Comparison of ENCODE assay signal across 8 mouse cellular contexts in the genomic region with DNA sequence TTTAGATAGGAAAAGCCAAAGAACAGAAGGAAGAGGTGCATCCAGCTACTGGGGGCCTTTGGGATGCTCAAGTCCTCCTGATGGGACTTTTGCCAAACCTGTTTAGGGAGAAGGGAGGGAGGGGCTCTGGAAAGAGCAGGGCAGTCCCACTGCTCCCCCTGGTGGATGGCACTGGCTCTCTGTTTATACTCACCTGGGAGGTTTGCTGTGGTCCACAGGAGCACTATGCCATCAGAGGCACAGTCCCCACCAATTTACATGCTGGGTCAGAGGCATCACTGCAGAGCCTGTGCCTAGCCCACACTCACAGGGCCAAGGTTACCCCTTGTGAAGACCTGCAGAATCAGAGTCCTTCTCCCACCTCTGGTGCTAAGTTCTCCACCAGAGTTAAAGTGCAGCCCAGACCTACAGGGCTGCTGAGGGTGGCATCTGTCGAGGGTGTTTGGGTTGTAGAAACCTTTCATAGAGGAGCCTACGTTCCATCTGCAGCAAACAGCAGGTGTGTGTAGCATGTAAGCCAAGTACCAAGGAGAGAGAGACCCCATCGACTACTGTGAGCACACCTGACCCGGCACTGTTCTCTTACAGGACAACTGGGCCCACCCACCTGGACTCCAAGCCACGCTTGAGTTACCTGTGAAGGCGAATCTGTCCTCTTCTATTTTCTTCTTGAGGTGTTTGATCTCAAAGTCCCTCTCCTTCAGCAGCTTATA. TPM values are rescaled to one million over a fixed set of nuclear protein-coding genes. Genes with fewer than 3 reads are reported as not detected.
A peak's percentile ranks its signal among the peaks of the same experiment; 100 is the strongest.
DNase-seq lines count a peak whose midpoint lies in the region; ATAC-seq and TF ChIP-seq lines count a peak whose summit lies in the region.

No protein-coding gene starts in this region.

- peak; percentile 57 for TF ChIP-seq CTCF in cerebellum, adult 2 months (IDR thresholded peaks at IDR 0.05; ENCODE audit: borderline replicate concordance, insufficient read depth, low read depth, low read length)
- TF ChIP-seq CTCF in lung, postnatal 0 days (IDR thresholded peaks at IDR 0.05): peak; percentile 68
- peak; percentile 76 for TF ChIP-seq CTCF in stomach, postnatal 0 days (IDR thresholded peaks at IDR 0.05; ENCODE audit: low read depth)

- no peak overlapping the region for H3K9ac ChIP-seq in forebrain, embryonic 15.5 days (replicated peaks)
- no peak overlapping the region for H3K9ac ChIP-seq in lung, postnatal 0 days (replicated peaks; ENCODE audit: low read depth)
- no peak overlapping the region for H3K9ac ChIP-seq in stomach, postnatal 0 days (ENCODE audit: low read length)

- no peak for DNase-seq in forebrain, embryonic 10.5 days (ENCODE audit: extremely low spot score, low spot score)
- peak; percentile 49 for DNase-seq in ovary, postnatal 36 days (ENCODE audit: low spot score)
- DNase-seq in ovary, adult 18-20 months (ENCODE audit: low spot score): no peak
- peak; percentile 44 to 47 for DNase-seq in cerebellum, adult 2 months
- DNase-seq in heart, postnatal 36 days: peak; percentile 55 to 59
- DNase-seq in lung, postnatal 0 days (ENCODE audit: low spot score): peak; percentile 47
- DNase-seq in stomach, postnatal 0 days (ENCODE audit: low spot score): peak; percentile 66

- no peak overlapping the region for H3K27ac ChIP-seq in forebrain, embryonic 15.5 days (replicated peaks)
- no peak overlapping the region for H3K27ac ChIP-seq in forebrain, embryonic 10.5 days
- no peak overlapping the region for H3K27ac ChIP-seq in cerebellum, adult 2 months (ENCODE audit: insufficient read depth, low read length)
- H3K27ac ChIP-seq in lung, postnatal 0 days (ENCODE audit: low read length): no peak overlapping the region
- no peak overlapping the region for H3K27ac ChIP-seq in stomach, postnatal 0 days (replicated peaks)

- no peaks in the 10 kb centered on the region for H3K9me3 ChIP-seq in forebrain, embryonic 15.5 days
- H3K9me3 ChIP-seq in forebrain, embryonic 10.5 days: peaks cover under 1% of the 10 kb centered on the region; the same call in 1 of the 2 replicates
- no peaks in the 10 kb centered on the region for H3K9me3 ChIP-seq in lung, postnatal 0 days (ENCODE audit: low read length)
- H3K9me3 ChIP-seq in stomach, postnatal 0 days (ENCODE audit: control insufficient read depth, low read length): no peaks in the 10 kb centered on the region

- no peak overlapping the region for H3K4me3 ChIP-seq in forebrain, embryonic 15.5 days
- H3K4me3 ChIP-seq in forebrain, embryonic 10.5 days: no peak overlapping the region
- no peak overlapping the region for H3K4me3 ChIP-seq in cerebellum, adult 2 months (replicated peaks; ENCODE audit: insufficient read depth, low read depth, low read length)
- no peak overlapping the region for H3K4me3 ChIP-seq in lung, postnatal 0 days (ENCODE audit: low read depth, low read length)
- no peak overlapping the region for H3K4me3 ChIP-seq in stomach, postnatal 0 days (ENCODE audit: low read depth, low read length)

- peak; percentile 51; the same call in 1 of the 2 replicates for ATAC-seq in forebrain, embryonic 15.5 days (replicated peaks)
- ATAC-seq in lung, postnatal 0 days: no peak
- 0 out of 2 replicates have a peak, but pooled peaks have one; percentile 16 for ATAC-seq in stomach, postnatal 0 days (ENCODE audit: low FRiP score, low TSS enrichment)

- 83% methylated on average over 6 of the region's 6 CpGs for WGBS in forebrain, embryonic 15.5 days
- WGBS in forebrain, embryonic 10.5 days: 79% methylated on average over 6 of the region's 6 CpGs
- 64% methylated on average over 6 of the region's 6 CpGs for WGBS in cerebellum, adult 2 months
- WGBS in lung, postnatal 0 days: 68% methylated on average over 6 of the region's 6 CpGs
- WGBS in stomach, postnatal 0 days: 81% methylated on average over 6 of the region's 6 CpGs

- H3K4me2 ChIP-seq in forebrain, embryonic 15.5 days (replicated peaks): no peak overlapping the region
- H3K4me2 ChIP-seq in lung, postnatal 0 days (replicated peaks; ENCODE audit: low read depth, low read length): no peak overlapping the region
- H3K4me2 ChIP-seq in stomach, postnatal 0 days (replicated peaks; ENCODE audit: low read depth): no peak overlapping the region

- H3K4me1 ChIP-seq in forebrain, embryonic 15.5 days: 0 out of 2 replicates have a peak, but pooled peaks cover 5% of the 10 kb centered on the region
- no peaks in the 10 kb centered on the region for H3K4me1 ChIP-seq in forebrain, embryonic 10.5 days
- H3K4me1 ChIP-seq in cerebellum, adult 2 months (ENCODE audit: control insufficient read depth, insufficient read depth, low read length): no peaks in the 10 kb centered on the region
- H3K4me1 ChIP-seq in lung, postnatal 0 days (ENCODE audit: insufficient read depth, low read depth, low read length): no peaks in the 10 kb centered on the region
- no peaks in the 10 kb centered on the region for H3K4me1 ChIP-seq in stomach, postnatal 0 days (replicated peaks; ENCODE audit: control insufficient read depth, insufficient read depth)

- no peak for TF ChIP-seq POLR2A in cerebellum, adult 2 months (IDR thresholded peaks at IDR 0.05; ENCODE audit: borderline replicate concordance, insufficient read depth, low read length)

- no peaks in the 10 kb centered on the region for H3K36me3 ChIP-seq in forebrain, embryonic 15.5 days
- H3K36me3 ChIP-seq in forebrain, embryonic 10.5 days (replicated peaks): no peaks in the 10 kb centered on the region
- H3K36me3 ChIP-seq in lung, postnatal 0 days (ENCODE audit: insufficient read depth, low read length): no peaks in the 10 kb centered on the region
- H3K36me3 ChIP-seq in stomach, postnatal 0 days (ENCODE audit: control insufficient read depth, insufficient read depth, low read length): no peaks in the 10 kb centered on the region

- intact Hi-C loops in heart, postnatal 36 days (cut with DNase I): loop anchor here (2.0 kb wide), 3 partner anchors 46 to 134 kb away; partner anchors contain the start of gene Zfp651

- no peaks in the 10 kb centered on the region for H3K27me3 ChIP-seq in forebrain, embryonic 15.5 days
- no peaks in the 10 kb centered on the region for H3K27me3 ChIP-seq in forebrain, embryonic 10.5 days (ENCODE audit: poor library complexity, severe bottlenecking)
- H3K27me3 ChIP-seq in cerebellum, adult 2 months (ENCODE audit: control insufficient read depth, insufficient read depth, low read length): no peaks in the 10 kb centered on the region
- H3K27me3 ChIP-seq in lung, postnatal 0 days (replicated peaks; ENCODE audit: insufficient read depth, low read length): no peaks in the 10 kb centered on the region
- no peaks in the 10 kb centered on the region for H3K27me3 ChIP-seq in stomach, postnatal 0 days (ENCODE audit: control insufficient read depth, insufficient read depth, low read length)

- TF ChIP-seq EP300 in lung, postnatal 0 days (IDR thresholded peaks at IDR 0.05): no peak
- TF ChIP-seq EP300 in stomach, postnatal 0 days (optimal IDR thresholded peaks at IDR 0.05): no peak

RNA-seq across cellular contexts. Expression of gene Ccdc13, which starts 8.9 kb away (rescaled TPM):
- polyA plus RNA-seq in forebrain, embryonic 15.5 days (2015; fragmentation: Nextera tagmentation; extraction: Ambion mirVana): 1.9 and 3.0 TPM in 2 replicates
- 2.6 and 2.7 TPM in 2 replicates for polyA plus RNA-seq in forebrain, embryonic 10.5 days (2016; fragmentation: Nextera tagmentation; extraction: Ambion mirVana)
- polyA plus RNA-seq in cerebellum, adult 2 months (2012; rRNA removed): 15.1 and 18.5 TPM in 2 replicates
- not detected for total RNA-seq in heart, postnatal 36 days (2021)
- 1.8 and 2.0 TPM in 2 replicates for polyA plus RNA-seq in lung, postnatal 0 days (2015; fragmentation: Nextera tagmentation; extraction: Ambion mirVana)
- polyA plus RNA-seq in stomach, postnatal 0 days (2015; fragmentation: Nextera tagmentation; extraction: Ambion mirVana): 0.16 and 0.19 TPM in 2 replicates

RNA-seq across cellular contexts. Expression of gene Higd1a, which starts 27.8 kb away (rescaled TPM):
- 124 and 129 TPM in 2 replicates for polyA plus RNA-seq in forebrain, embryonic 15.5 days (2015; fragmentation: Nextera tagmentation; extraction: Ambion mirVana)
- 229 and 238 TPM in 2 replicates for polyA plus RNA-seq in forebrain, embryonic 10.5 days (2016; fragmentation: Nextera tagmentation; extraction: Ambion mirVana)
- polyA plus RNA-seq in cerebellum, adult 2 months (2012; rRNA removed): 125 and 128 TPM in 2 replicates
- 100 to 1,000 TPM; 209 to 218 TPM for total RNA-seq in heart, postnatal 36 days (2021)
- polyA plus RNA-seq in lung, postnatal 0 days (2015; fragmentation: Nextera tagmentation; extraction: Ambion mirVana): 164 and 206 TPM in 2 replicates
- 631 and 679 TPM in 2 replicates for polyA plus RNA-seq in stomach, postnatal 0 days (2015; fragmentation: Nextera tagmentation; extraction: Ambion mirVana)

RNA-seq across cellular contexts. Expression of gene Hhatl, which starts 38.1 kb away (rescaled TPM):
- 0.25 TPM in 1 of 2 replicates, not detected in the other for polyA plus RNA-seq in forebrain, embryonic 15.5 days (2015; fragmentation: Nextera tagmentation; extraction: Ambion mirVana)
- polyA plus RNA-seq in forebrain, embryonic 10.5 days (2016; fragmentation: Nextera tagmentation; extraction: Ambion mirVana): not detected in 2 replicates
- polyA plus RNA-seq in cerebellum, adult 2 months (2012; rRNA removed): 43.9 and 46.5 TPM in 2 replicates
- total RNA-seq in heart, postnatal 36 days (2021): 100 to 1,000 TPM; 101 to 127 TPM
- 0.73 and 1.0 TPM in 2 replicates for polyA plus RNA-seq in lung, postnatal 0 days (2015; fragmentation: Nextera tagmentation; extraction: Ambion mirVana)
- polyA plus RNA-seq in stomach, postnatal 0 days (2015; fragmentation: Nextera tagmentation; extraction: Ambion mirVana): 1.5 and 2.0 TPM in 2 replicates

RNA-seq across cellular contexts. Expression of gene Klhl40, which starts 53.0 kb away (rescaled TPM):
- polyA plus RNA-seq in forebrain, embryonic 15.5 days (2015; fragmentation: Nextera tagmentation; extraction: Ambion mirVana): 0.50 and 0.69 TPM in 2 replicates
- 0.12 TPM in 1 of 2 replicates, not detected in the other for polyA plus RNA-seq in forebrain, embryonic 10.5 days (2016; fragmentation: Nextera tagmentation; extraction: Ambion mirVana)
- polyA plus RNA-seq in cerebellum, adult 2 months (2012; rRNA removed): 0.29 and 0.51 TPM in 2 replicates
- 10 to 100 TPM in 1 of 2 experiments, 1 to 10 TPM in 1; 8.4 to 10.2 TPM for total RNA-seq in heart, postnatal 36 days (2021)
- 0.05 TPM in 1 of 2 replicates, not detected in the other for polyA plus RNA-seq in lung, postnatal 0 days (2015; fragmentation: Nextera tagmentation; extraction: Ambion mirVana)
- 0.42 and 0.46 TPM in 2 replicates for polyA plus RNA-seq in stomach, postnatal 0 days (2015; fragmentation: Nextera tagmentation; extraction: Ambion mirVana)

Comparison
In these comparisons a context has a peak if more than half of its experiments do, and no peak if none do; other contexts are left out.
1. DNase-seq: peak in ovary, postnatal 36 days (single experiment), cerebellum, adult 2 months (2 of 2), heart, postnatal 36 days (2 of 2), lung, postnatal 0 days (single experiment) and stomach, postnatal 0 days (single experiment); none in forebrain, embryonic 10.5 days (single experiment) and ovary, adult 18-20 months (single experiment).
2. RNA of gene Hhatl, which starts 38.1 kb away (polyA plus RNA-seq): 43.9 to 46.5 TPM in cerebellum, adult 2 months; 1.5 to 2.0 TPM in stomach, postnatal 0 days, 0.73 to 1.0 TPM in lung, postnatal 0 days, 0.25 TPM in forebrain, embryonic 15.5 days and not detected in forebrain, embryonic 10.5 days; every median in the first group is over 10 times any median in the second.
3. Peak in every context shown above with its lines, with median percentiles within 50 percentile points of each other: CTCF ChIP-seq.